ENCODE assay signal across 30 mouse cellular contexts in the genomic region with DNA sequence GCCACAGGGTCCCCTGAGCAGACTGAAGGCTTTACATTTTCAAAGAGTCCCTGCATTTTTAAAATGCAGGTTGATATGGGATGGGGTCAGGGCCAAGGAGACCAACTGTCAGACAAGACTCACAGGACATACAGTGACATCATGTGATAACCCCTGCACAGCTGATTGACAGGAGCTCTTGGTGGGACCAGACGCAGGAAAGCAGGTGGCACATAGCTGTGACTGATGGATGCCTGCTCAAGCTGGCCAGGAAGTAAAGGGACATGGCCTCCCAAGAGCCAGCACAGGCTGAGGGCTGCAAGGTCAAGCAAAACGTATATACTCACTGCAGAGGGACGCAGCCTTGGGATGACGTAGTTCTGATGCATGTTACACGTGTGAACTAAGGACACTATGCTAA. TPM values are rescaled to one million over a fixed set of nuclear protein-coding genes. Genes with fewer than 3 reads are reported as not detected.
"Had no signal": no experiment of that assay in that cellular context is flagged by ENCODE, and none has a peak within 500 bp of the region (broad histone marks: within the 10 kb centered on the region; RNA-seq: fewer than 3 reads in every experiment).

No protein-coding gene starts in this region.

- H3K9me3 ChIP-seq: embryonic facial prominence, embryonic 10.5 days; embryonic facial prominence, embryonic 12.5 days; embryonic facial prominence, embryonic 13.5 days; embryonic facial prominence, embryonic 15.5 days; forebrain, embryonic 10.5 days; forebrain, embryonic 12.5 days; forebrain, embryonic 13.5 days; forebrain, embryonic 15.5 days had no signal

- H3K9ac ChIP-seq: embryonic facial prominence, embryonic 12.5 days; embryonic facial prominence, embryonic 13.5 days; embryonic facial prominence, embryonic 15.5 days; forebrain, embryonic 12.5 days; forebrain, embryonic 13.5 days; forebrain, embryonic 15.5 days; forebrain, postnatal 0 days had no signal

- H3K4me2 ChIP-seq: embryonic facial prominence, embryonic 12.5 days; embryonic facial prominence, embryonic 13.5 days; embryonic facial prominence, embryonic 15.5 days; forebrain, embryonic 12.5 days; forebrain, embryonic 13.5 days; forebrain, embryonic 15.5 days had no signal

- H3K4me3 ChIP-seq: embryonic facial prominence, embryonic 10.5 days; embryonic facial prominence, embryonic 12.5 days; embryonic facial prominence, embryonic 13.5 days; embryonic facial prominence, embryonic 15.5 days; erythroblast, embryonic 14.5 days; forebrain, embryonic 10.5 days; forebrain, embryonic 12.5 days; forebrain, embryonic 13.5 days; forebrain, embryonic 15.5 days; gastrocnemius, adult 2 months; heart, adult 2 months had no signal

- DNase-seq: cerebellum, adult 2 months; cerebellum, adult 8-10 months; cerebellum, adult 9-10 months; cerebellum, postnatal 10 days; cerebellum, postnatal 14 days; cerebellum, postnatal 25 days; cerebellum, postnatal 36 days; embryo, embryonic 11 days; forebrain, postnatal 0 days; gastrocnemius, adult 2 months; gastrocnemius, postnatal 10 days; gastrocnemius, postnatal 14 days; gastrocnemius, postnatal 25 days; gastrocnemius, postnatal 36 days; heart, adult 18-20 months; heart, adult 2 months had no signal

- H3K27me3 ChIP-seq: embryonic facial prominence, embryonic 12.5 days; embryonic facial prominence, embryonic 13.5 days; embryonic facial prominence, embryonic 15.5 days; forebrain, embryonic 12.5 days; forebrain, embryonic 13.5 days; forebrain, embryonic 15.5 days had no signal

- H3K4me1 ChIP-seq: embryonic facial prominence, embryonic 12.5 days had no signal

- ATAC-seq: forebrain, embryonic 13.5 days; forebrain, embryonic 14.5 days; forebrain, embryonic 15.5 days; forebrain, embryonic 16.5 days; forebrain, postnatal 0 days had no signal

- H3K27ac ChIP-seq: embryonic facial prominence, embryonic 10.5 days; embryonic facial prominence, embryonic 12.5 days; embryonic facial prominence, embryonic 13.5 days; embryonic facial prominence, embryonic 15.5 days; forebrain, embryonic 12.5 days; forebrain, embryonic 13.5 days; forebrain, embryonic 15.5 days; gastrocnemius, adult 2 months; heart, adult 2 months had no signal

- H3K36me3 ChIP-seq: embryonic facial prominence, embryonic 10.5 days; embryonic facial prominence, embryonic 12.5 days; embryonic facial prominence, embryonic 13.5 days; embryonic facial prominence, embryonic 15.5 days; forebrain, embryonic 10.5 days; forebrain, embryonic 12.5 days; forebrain, embryonic 15.5 days had no signal

RNA-seq across cellular contexts. Expression of a gene that starts 0.9 kb away (rescaled TPM):
- total RNA-seq: heart, adult 18-20 months; heart, adult 2 months; heart, adult 8-10 months had no signal
- polyA plus RNA-seq: embryonic facial prominence, embryonic 10.5 days; embryonic facial prominence, embryonic 11.5 days; embryonic facial prominence, embryonic 12.5 days; embryonic facial prominence, embryonic 13.5 days; erythroblast, embryonic 14.5 days; forebrain, embryonic 10.5 days; forebrain, embryonic 12.5 days had no signal

RNA-seq across cellular contexts. Expression of a gene that starts 39.2 kb away (rescaled TPM):
- total RNA-seq: granulocyte monocyte progenitor cell, adult 5-6 weeks had no signal
